Comparison of ENCODE assay signal across 9 mouse cellular contexts in the genomic region with DNA sequence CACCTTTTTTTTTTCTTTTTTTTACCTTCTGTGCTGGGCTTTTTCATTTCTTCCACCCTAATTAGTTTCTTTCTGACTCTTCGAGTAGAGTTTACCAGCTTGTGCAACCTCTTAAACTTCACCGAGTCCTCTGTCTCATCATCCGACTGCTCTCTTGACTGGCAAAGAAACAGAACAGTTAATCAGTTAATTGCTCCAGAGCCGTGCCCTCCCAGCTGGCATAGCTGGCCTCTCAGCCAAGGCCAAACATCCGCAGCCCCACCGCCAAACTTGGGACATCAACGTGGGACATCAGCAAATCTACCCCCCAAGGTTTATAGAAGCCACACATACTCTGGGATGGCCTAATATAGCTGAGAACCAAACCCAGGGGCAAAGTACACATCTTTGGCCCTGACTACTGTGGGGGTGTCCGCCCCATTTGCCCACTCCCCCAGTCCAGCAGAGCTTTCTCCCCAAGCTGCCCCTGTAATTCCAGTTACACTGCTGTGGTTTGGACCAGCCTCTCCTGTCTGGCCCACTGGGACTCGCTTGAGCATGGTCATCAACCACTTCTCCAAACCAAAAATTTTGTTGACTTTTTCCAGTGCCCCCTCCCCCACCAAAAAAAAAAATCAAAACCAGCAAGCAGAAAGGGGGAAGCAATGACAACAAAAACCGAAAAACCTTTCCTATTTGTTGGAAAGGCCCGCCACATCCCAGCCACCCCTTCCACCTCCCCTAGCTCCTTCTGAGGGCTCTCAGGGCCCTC.
DNase-seq lines count a peak whose midpoint lies in the region; ATAC-seq and TF ChIP-seq lines count a peak whose summit lies in the region.
"Had no signal": no experiment of that assay in that cellular context is flagged by ENCODE, and none has a peak within 500 bp of the region (broad histone marks: within the 10 kb centered on the region; RNA-seq: fewer than 3 reads in every experiment).

No protein-coding gene starts in this region.

- H3K4me3 ChIP-seq in heart, adult 2 months: peak overlapping the region; percentile 13; the same call in 1 of the 2 replicates
- no peak overlapping the region for H3K4me3 ChIP-seq in heart, embryonic 10.5 days
- H3K4me3 ChIP-seq in bone marrow macrophage, adult 2 months (ENCODE audit: insufficient read depth, low read length): no peak overlapping the region
- H3K4me3 ChIP-seq in heart, embryonic 15.5 days: no peak overlapping the region
- H3K4me3 ChIP-seq in midbrain, embryonic 12.5 days: peak overlapping the region; percentile 22; the same call in 1 of the 2 replicates

- WGBS in heart, adult 2 months: 71% methylated on average over 11 of the region's 11 CpGs
- WGBS in heart, embryonic 10.5 days: 82% methylated on average over 11 of the region's 11 CpGs
- WGBS in heart, embryonic 15.5 days: 74% methylated on average over 11 of the region's 11 CpGs
- 57% methylated on average over 11 of the region's 11 CpGs for WGBS in midbrain, embryonic 12.5 days

- TF ChIP-seq POLR2A in heart, adult 2 months (IDR thresholded peaks at IDR 0.05; ENCODE audit: insufficient read depth, low read depth, low read length): no peak
- no peak for TF ChIP-seq POLR2A in bone marrow macrophage, adult 2 months (IDR thresholded peaks at IDR 0.05; ENCODE audit: borderline replicate concordance, low read depth, low read length)

- H3K36me3 ChIP-seq in heart, adult 2 months (ENCODE audit: control insufficient read depth, insufficient read depth, low read length): peaks cover 2% of the 10 kb centered on the region; the same call in 1 of the 2 replicates
- 0 out of 2 replicates have a peak, but pooled peaks cover 4% of the 10 kb centered on the region for H3K36me3 ChIP-seq in heart, embryonic 10.5 days
- H3K36me3 ChIP-seq in heart, embryonic 15.5 days: no peaks in the 10 kb centered on the region
- no peaks in the 10 kb centered on the region for H3K36me3 ChIP-seq in midbrain, embryonic 12.5 days

- H3K9me3 ChIP-seq in heart, embryonic 10.5 days: no peaks in the 10 kb centered on the region
- H3K9me3 ChIP-seq in heart, embryonic 15.5 days (replicated peaks): no peaks in the 10 kb centered on the region
- H3K9me3 ChIP-seq in midbrain, embryonic 12.5 days: no peaks in the 10 kb centered on the region

- 0 out of 2 replicates have a peak overlapping the region, but pooled peaks have one; percentile 39 for H3K4me2 ChIP-seq in heart, embryonic 15.5 days
- H3K4me2 ChIP-seq in midbrain, embryonic 12.5 days (replicated peaks): peak overlapping the region; percentile 44

- H3K9ac ChIP-seq in heart, adult 2 months (ENCODE audit: low read depth, low read length): no peak overlapping the region
- no peak overlapping the region for H3K9ac ChIP-seq in heart, embryonic 15.5 days
- peak overlapping the region; percentile 46 for H3K9ac ChIP-seq in midbrain, embryonic 12.5 days (replicated peaks)

- no peak for TF ChIP-seq EP300 in heart, adult 2 months (IDR thresholded peaks at IDR 0.05; ENCODE audit: insufficient read depth, low read depth, low read length)

- H3K27me3 ChIP-seq in heart, adult 2 months (ENCODE audit: control insufficient read depth, insufficient read depth, low read length): no peaks in the 10 kb centered on the region
- no peaks in the 10 kb centered on the region for H3K27me3 ChIP-seq in heart, embryonic 10.5 days (ENCODE audit: insufficient read depth, poor library complexity, severe bottlenecking)
- no peaks in the 10 kb centered on the region for H3K27me3 ChIP-seq in heart, embryonic 15.5 days
- H3K27me3 ChIP-seq in midbrain, embryonic 12.5 days: no peaks in the 10 kb centered on the region

- peak; percentile 50 to 54 for DNase-seq in heart, adult 2 months
- no peak for DNase-seq in heart, embryonic 10.5 days (ENCODE audit: low spot score)
- DNase-seq in right cerebral cortex, adult 18-20 months: no peak
- DNase-seq in thymus, postnatal 0 days (ENCODE audit: low spot score): no peak
- DNase-seq in urinary bladder, postnatal 36 days (ENCODE audit: low spot score in 2 of 2): no peak
- DNase-seq: cerebellum, adult 11 months had no signal

- no peak for ATAC-seq in heart, embryonic 15.5 days (replicated peaks; ENCODE audit: insufficient number of reproducible peaks, insufficient read depth, low FRiP score, low read depth)
- no peak for ATAC-seq in midbrain, embryonic 12.5 days (ENCODE audit: low FRiP score, low read depth)

- H3K4me1 ChIP-seq in heart, adult 2 months (ENCODE audit: control insufficient read depth, insufficient read depth, low read length): peaks cover 6% of the 10 kb centered on the region
- peaks cover 9% of the 10 kb centered on the region; the same call in 1 of the 2 replicates for H3K4me1 ChIP-seq in heart, embryonic 10.5 days
- peaks cover 36% of the 10 kb centered on the region for H3K4me1 ChIP-seq in bone marrow macrophage, adult 2 months (ENCODE audit: control insufficient read depth, insufficient read depth, low read length)
- H3K4me1 ChIP-seq in heart, embryonic 15.5 days (replicated peaks): peaks cover 24% of the 10 kb centered on the region
- H3K4me1 ChIP-seq in midbrain, embryonic 12.5 days: peaks cover 38% of the 10 kb centered on the region

- TF ChIP-seq CTCF in heart, adult 2 months (IDR thresholded peaks at IDR 0.05): no peak
- TF ChIP-seq CTCF in bone marrow macrophage, adult 2 months (IDR thresholded peaks at IDR 0.05; ENCODE audit: low read depth, low read length): no peak

- peak overlapping the region; percentile 58 for H3K27ac ChIP-seq in heart, adult 2 months
- no peak overlapping the region for H3K27ac ChIP-seq in heart, embryonic 10.5 days
- H3K27ac ChIP-seq in bone marrow macrophage, adult 2 months (ENCODE audit: insufficient read depth, low read depth, low read length): peak overlapping the region; percentile 15; the same call in 1 of the 2 replicates
- peak overlapping the region; percentile 73 for H3K27ac ChIP-seq in heart, embryonic 15.5 days
- peak overlapping the region; percentile 79 for H3K27ac ChIP-seq in midbrain, embryonic 12.5 days (replicated peaks)

- intact Hi-C loops in heart, adult 2 months (cut with DNase I): no loop called here

- H3K79me2 ChIP-seq in heart, adult 2 months (replicated peaks; ENCODE audit: control insufficient read depth, insufficient read depth, low read length): no peaks in the 10 kb centered on the region

Comparison
In these comparisons a context has a peak if more than half of its experiments do, and no peak if none do; other contexts are left out.
1. DNase-seq: peak in heart, adult 2 months (2 of 2); none in heart, embryonic 10.5 days (single experiment), right cerebral cortex, adult 18-20 months (single experiment), thymus, postnatal 0 days (single experiment) and urinary bladder, postnatal 36 days (0 of 2).
2. H3K4me3 ChIP-seq: peak in heart, adult 2 months (single experiment) and midbrain, embryonic 12.5 days (single experiment); none in heart, embryonic 10.5 days (single experiment), bone marrow macrophage, adult 2 months (single experiment) and heart, embryonic 15.5 days (single experiment).